Mouse (Mus musculus): ENCODE results near the gene Fibin.

Fibin gene

DNA sequence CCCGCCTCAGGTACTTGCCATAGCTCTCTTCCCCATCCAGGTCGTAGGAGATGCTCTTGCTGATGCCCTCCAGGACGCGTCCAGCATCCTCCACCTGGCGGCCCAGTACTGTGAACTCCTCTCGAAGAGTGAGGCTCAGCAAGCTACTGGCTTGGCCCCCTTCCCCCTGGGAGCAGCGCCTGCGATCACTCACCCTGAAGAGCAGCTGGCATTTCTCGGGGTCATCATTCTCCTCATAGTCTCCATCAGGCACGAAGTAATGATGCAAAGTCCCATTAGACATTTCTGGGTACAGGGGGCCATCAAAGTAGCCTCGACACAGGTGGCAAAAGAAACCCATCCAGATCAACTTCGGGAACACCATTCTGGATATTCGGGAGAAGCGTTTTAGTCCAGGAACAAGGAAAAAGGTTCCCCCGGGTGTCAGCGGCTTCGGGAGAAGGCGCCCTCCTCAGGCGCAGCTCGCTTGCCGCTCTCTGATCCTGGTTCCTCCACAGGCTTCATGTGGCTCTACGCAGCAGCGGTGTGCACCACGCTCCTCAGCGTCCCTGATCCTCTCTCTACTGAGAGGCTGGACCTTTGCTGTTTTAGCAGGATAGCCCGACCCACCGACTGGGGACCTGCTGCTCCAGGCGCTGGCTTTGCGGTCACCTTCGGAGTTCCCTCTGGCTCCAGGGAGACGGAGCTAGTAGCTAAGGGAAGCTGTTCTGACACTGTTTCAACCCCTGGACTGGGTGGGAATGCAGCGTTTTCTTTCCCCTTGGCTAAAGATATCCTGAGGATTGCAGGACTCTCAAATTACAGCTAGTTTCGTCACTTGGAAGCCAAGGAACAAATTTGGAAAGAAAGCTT is at the start of gene Fibin:
Gene Fibin, minus strand, starts transcription at position 752 of the 852 bp plus-strand sequence.
- ATAC-seq (ENCODE audit: insufficient number of reproducible peaks, low FRiP score, low TSS enrichment), result peak; percentile 52; the same call in 1 of the 2 replicates

DNA sequence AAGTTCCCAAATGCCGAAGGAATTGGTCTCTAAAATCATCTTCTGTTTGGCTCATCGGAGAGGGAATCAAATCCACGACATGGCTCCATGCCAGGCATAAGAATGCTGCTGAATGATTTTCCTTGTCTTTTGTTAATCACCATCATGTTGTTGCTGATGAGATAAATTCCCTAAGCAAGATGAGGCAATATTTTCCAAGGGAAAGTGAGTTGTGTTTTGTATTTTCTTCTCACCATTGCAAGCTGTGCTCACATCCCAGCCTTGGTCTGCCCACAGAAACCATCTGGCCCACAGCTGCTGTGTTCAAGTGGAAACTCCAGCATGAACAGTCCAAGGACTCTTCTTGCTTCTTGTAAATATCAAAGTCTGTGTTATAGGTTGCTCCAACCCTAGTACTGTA is 48.4 kb upstream of the Fibin start:
- ATAC-seq (ENCODE audit: insufficient number of reproducible peaks, low FRiP score, low TSS enrichment), result no peak

- ATAC-seq (ENCODE audit: insufficient number of reproducible peaks, low FRiP score, low TSS enrichment), result no peak
Observed at GRCm38 (mm10) chr2:110408757-110409156, 45.8 kb upstream of the Fibin start.

- ATAC-seq (ENCODE audit: insufficient number of reproducible peaks, low FRiP score, low TSS enrichment), result no peak
Observed at GRCm38 (mm10) chr2:110392714-110393336, 29.8 kb upstream of the Fibin start.

- no peak for ATAC-seq (ENCODE audit: insufficient number of reproducible peaks, low FRiP score, low TSS enrichment)
Observed at GRCm38 (mm10) chr2:110390736-110391409, 27.9 kb upstream of the Fibin start.

GRCm38 (mm10) chr2:110379811-110380210 is 16.8 kb upstream of the Fibin start:
- ATAC-seq (ENCODE audit: insufficient number of reproducible peaks, low FRiP score, low TSS enrichment), result no peak

- no peak for ATAC-seq (ENCODE audit: insufficient number of reproducible peaks, low FRiP score, low TSS enrichment)
Observed at GRCm38 (mm10) chr2:110376660-110377059, 13.7 kb upstream of the Fibin start.

DNA sequence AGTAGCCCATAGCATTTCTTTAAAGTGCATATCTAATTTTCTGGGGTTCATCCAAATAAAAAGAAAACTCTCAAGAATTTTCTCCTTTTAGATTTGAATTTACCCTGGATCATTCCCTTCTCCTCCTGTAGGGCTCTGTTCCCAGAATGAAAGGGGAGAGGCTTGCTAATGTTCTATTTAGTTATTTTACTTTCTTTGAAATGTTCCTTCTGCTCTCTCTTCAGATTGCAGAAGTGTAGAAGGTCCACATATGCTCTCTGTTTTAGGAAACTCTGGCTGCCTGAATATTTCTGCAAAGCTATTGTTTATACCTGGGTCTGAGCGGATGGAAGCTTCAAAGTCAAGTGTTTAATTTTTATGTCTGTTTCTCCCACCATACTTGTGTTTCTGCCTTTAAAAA is 12.5 kb upstream of the Fibin start:
- no peak for ATAC-seq (ENCODE audit: insufficient number of reproducible peaks, low FRiP score, low TSS enrichment)

DNA sequence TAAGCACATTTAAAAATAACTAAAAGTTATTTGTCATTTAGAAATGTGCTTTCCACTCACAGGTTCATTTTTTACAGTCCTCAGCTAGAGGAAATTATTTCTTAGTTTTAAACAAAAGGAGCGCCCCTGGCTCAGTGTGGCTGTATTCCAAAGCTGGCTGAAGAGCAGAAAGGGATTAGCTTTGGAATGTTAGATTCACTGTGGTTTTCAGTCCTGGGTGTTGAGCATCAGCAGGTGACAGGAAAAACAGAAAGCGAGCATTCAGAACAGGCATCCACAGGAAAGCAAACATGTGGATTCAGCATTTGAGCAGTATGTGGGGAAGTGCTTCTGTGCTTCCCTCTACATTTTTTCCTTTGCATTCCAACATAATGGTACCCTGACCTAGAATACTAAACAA is 10.2 kb upstream of the Fibin start:
- no peak for ATAC-seq (ENCODE audit: insufficient number of reproducible peaks, low FRiP score, low TSS enrichment)

DNA sequence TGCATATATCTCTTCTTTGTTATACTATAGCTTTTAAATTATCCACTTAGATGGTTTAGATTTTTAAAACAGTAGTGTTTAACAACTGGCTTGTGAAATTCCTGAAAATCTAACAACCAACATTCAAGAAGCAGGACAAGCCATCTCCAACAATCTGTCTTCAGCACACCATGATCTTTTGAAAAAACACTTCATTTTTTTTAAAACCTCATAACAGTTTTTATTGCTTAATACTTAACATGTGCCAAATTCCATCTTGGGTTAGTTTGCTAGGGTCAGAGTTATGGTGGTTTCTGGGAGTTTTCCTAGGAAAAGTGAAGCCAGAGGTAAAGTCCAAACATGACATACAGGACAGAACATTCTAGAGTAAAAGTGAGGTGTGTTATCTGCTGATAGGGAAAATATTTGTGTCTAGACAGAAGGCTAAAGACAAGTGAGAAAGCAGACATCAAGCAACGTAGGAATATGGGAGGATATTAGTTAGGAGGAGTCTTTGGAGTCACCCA is 4.5 kb upstream of the Fibin start:
- no peak for ATAC-seq (ENCODE audit: insufficient number of reproducible peaks, low FRiP score, low TSS enrichment)

GRCm38 (mm10) chr2:110365401-110365800 is 2.4 kb upstream of the Fibin start:
- no peak for ATAC-seq (ENCODE audit: insufficient number of reproducible peaks, low FRiP score, low TSS enrichment)

DNA sequence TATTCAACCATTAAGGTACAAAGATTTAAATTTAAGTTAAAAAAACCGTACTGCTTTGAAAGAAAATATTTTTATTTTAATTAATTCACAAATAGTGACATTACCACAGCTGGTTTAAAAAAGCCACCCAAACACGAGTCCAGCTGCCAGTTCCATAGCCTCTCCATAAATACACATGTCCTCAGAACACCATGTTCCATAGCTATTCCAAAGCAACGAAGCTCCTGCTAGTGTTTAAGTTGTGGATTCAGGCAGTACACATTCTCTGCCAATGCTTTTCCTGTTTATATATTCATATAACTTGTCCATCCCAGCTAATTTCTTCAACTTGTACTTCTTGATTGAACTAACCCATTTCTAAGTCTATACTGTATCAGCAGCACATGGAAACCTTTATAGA is 872 bp upstream of the Fibin start:
- ATAC-seq (ENCODE audit: insufficient number of reproducible peaks, low FRiP score, low TSS enrichment), result no peak

DNA sequence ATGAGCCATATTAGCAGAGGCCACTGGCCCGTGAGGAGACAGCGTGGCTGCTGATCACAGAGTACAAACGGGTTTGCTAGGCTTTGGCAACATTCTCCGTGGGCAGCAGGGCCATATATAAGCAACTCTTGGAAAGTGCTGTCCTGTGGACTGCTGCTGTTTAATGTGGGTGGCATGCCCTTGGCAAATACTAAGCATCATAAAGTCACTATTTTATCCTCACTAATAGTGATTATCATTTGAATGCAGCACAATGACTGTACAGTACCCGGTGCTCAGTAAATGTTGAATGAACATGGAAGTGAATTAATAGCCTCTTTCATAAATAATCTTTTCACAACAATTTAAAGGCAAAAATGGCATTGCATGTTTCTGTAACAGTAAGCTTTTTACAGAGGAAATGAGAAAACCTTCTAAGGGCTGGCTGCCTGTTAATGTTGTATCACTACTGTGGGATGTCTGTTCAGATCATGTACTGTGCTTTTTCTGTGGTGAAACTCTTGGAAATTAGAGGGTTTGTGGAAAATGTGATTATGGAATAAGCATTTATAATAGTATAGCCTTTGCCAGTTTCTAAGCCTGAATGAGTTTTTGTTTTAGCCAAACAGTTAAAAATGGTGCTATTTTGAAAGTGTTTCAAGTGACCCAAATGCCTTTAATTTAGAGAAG is 9.5 kb downstream of the Fibin start:
- ATAC-seq (ENCODE audit: insufficient number of reproducible peaks, low FRiP score, low TSS enrichment), result no peak

DNA sequence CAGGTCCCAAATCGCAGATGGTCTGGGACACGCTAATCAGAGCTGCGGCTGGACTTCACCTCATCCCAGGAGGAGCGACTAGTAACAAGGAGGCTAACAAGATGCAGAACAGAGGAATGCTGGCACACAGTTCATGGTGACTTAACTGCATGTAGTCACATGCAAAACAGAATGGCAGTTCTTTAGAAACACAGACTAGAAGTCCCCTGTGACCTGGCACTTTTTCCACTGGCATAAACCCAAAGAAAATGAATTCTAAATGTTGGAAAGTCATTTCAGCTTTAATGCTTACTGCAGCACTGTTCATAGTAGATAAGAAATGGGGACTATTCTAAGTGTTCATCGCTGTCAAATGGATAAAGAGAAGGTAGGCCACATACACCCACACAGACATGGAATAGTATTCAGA is 11.1 kb downstream of the Fibin start:
- ATAC-seq (ENCODE audit: insufficient number of reproducible peaks, low FRiP score, low TSS enrichment), result no peak

GRCm38 (mm10) chr2:110351406-110351805 is 11.6 kb downstream of the Fibin start:
- no peak for ATAC-seq (ENCODE audit: insufficient number of reproducible peaks, low FRiP score, low TSS enrichment)

DNA sequence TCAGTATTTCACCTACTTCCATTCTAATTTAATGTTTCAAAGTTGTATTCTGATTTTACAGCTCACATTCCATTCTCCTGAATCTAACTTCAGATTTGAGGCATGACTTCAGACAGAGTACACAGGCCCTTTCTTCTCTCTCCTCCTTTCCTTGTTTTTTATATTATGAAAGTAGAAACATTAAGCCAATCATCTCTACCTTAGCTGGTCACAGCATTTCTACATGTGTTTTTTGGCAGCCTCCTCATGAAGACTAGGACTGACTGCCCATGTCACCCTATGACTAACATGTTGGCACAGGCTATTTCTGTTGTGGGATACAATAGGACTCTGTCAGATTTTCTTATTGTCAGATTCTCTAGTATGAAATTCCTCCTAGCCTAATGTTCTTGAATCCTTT is 34.0 kb downstream of the Fibin start:
- ATAC-seq (ENCODE audit: insufficient number of reproducible peaks, low FRiP score, low TSS enrichment), result no peak

- ATAC-seq (ENCODE audit: insufficient number of reproducible peaks, low FRiP score, low TSS enrichment), result no peak
Observed at GRCm38 (mm10) chr2:110319949-110320348, 43.0 kb downstream of the Fibin start.

- ATAC-seq (ENCODE audit: insufficient number of reproducible peaks, low FRiP score, low TSS enrichment), result no peak
Observed at GRCm38 (mm10) chr2:110319266-110319665, 43.7 kb downstream of the Fibin start.

GRCm38 (mm10) chr2:110318719-110319118 is 44.3 kb downstream of the Fibin start:
- ATAC-seq (ENCODE audit: insufficient number of reproducible peaks, low FRiP score, low TSS enrichment), result no peak

- ATAC-seq (ENCODE audit: insufficient number of reproducible peaks, low FRiP score, low TSS enrichment), result no peak
Observed at GRCm38 (mm10) chr2:110316116-110316883, 46.7 kb downstream of the Fibin start.

All from cerebellum, adult (tissue).